Mouse (Mus musculus): ENCODE measurements around the gene Snai1. TPM values are rescaled to one million over a fixed set of nuclear protein-coding genes. Genes with fewer than 3 reads are reported as not detected.

The Snai1 gene
- 1 to 10 TPM in 1 of 2 experiments, under 1 TPM in 1; 0.73 to 1.0 TPM for total RNA-seq (2021)
- long read RNA-seq, experiment 1, partial matches to known transcripts: 0 of 2 reads
- long read RNA-seq, experiment 1, other reads (novel, unspliced or antisense): 0 of 2 reads
- long read RNA-seq, experiment 2: 0 reads

DNA sequence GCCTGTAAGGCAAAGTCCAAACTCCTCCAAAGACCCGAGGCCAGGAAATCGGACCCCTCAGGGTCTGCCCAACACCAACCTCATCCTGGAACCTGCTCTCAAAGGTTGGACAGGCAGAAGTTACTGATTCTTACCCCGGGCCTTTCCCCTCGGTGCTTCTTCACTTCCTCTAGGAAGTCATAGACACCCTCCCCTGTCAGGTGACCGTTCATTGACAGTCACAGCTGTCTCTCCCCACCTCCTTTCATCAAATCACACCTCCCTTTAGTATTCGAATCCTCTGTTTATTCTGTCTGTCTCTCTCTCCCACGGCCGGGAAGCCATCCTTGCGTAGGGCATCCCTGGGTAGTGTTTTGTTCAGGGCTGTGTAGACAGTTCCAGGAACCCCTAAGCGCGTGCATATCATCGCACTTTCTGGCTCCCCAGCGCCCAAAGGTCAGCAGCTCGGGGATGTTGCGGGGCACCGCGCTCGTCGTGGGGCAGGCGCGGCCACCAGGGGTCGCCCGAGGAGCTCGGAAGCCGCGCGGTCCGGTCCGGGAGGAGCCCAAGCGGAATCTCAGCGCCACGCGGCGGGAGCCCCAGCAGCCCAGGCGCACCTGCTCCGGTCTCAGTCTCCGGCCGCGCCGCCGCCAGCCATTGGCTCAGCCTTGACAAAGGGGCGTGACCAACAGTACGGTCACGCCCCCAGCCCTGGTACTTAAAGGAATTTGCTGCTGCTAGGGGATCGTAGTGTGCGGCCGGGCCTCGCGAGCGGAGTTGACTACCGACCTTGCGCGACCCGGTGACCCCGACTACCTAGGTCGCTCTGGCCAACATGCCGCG is at the start of gene Snai1:
Gene Snai1 (plus strand): TSS at position 720 of the 822 bp plus-strand sequence.
- DNase-seq (ENCODE audit: low spot score): peak; percentile 94

DNA sequence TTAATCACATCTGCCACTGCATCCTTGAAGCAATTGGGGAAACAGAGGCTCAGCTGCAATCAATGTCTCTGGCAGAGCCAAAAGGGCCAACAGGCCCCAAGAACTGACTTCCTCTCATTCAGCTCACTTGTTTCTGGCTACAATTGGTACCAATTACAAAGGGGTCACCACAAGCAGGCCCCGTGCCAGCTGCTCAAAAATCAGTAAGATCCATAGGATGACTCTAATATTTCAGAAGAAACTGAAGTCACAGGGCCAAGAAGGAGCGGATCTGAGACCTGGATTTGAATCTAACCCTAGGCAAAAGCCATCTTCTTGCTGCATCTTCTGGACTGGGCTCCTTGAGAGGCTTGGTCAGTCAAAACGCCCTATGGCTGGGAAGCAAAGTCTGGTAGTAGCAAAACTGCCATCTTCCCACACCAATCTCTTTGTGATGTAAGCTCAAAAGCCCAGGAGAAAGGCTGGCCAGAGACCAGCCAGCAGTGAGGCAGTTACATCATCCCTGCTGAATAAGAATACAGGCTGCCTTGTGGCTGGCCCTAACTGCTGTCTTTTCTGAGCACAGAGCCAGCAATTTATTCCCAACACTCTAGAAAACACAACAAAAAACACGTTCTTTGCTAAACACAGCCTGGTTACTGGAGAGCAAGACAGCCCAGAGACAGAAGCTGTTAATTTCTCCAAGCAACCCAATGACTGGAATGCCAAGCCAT is 47.0 kb upstream of the Snai1 start:
- DNase-seq (ENCODE audit: low spot score): no peak

DNA sequence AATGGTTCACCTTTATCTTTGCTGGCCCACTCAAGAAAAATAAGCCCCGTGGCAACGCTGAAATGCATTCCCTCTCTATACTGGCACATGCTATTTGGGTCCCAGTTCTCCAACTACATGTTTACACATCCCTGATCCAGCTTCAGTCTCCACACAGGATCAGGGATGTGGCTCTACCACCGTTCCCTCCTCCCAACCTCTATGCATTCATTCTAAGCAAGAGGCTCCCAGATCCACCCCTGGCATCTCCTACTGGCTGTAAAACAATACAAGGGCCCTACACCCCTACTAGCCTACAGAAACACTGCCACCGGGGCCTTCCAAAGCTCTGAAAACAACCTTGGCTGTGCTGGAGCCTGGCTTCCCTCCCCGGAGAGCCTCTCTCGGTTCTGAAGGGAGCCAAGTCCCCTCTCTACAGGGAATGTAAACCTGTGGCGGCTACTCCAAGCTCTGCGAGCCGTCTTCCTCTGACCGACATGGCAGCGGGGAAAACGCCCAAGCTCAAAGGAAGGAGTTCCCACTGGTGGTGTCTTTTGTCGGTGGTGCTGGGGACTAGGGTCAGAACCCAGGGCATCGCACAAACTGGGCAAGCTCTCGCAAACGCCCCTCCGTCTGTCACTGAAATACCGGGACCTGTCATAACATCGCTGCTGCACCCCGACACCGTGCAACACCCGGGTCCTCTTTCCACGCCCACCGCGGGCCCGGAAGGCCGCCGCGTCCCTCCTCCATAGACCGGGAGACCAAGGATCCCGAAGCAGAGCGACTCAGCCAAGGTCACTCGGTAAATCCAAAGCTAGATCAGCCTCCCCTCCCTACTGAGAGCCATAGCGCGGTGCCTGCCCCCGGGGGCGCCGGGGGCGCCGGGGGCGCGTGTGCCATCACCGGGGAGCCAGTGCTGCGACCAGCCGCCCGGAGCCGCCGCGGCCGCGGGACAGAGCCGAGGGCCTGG is 46.0 kb upstream of the Snai1 start, which contains the start of gene Rnf114:
Gene Rnf114 (plus strand): TSS at position 889 of the 952 bp plus-strand sequence.
- no peak for DNase-seq (ENCODE audit: low spot score)

- DNase-seq (ENCODE audit: low spot score): peak; percentile 94
Observed at GRCm38 (mm10) chr2:167492713-167493636, 45.0 kb upstream of the Snai1 start, which contains the start of gene Spata2. TSS of gene Spata2 (minus strand) at chr2:167492887.

DNA sequence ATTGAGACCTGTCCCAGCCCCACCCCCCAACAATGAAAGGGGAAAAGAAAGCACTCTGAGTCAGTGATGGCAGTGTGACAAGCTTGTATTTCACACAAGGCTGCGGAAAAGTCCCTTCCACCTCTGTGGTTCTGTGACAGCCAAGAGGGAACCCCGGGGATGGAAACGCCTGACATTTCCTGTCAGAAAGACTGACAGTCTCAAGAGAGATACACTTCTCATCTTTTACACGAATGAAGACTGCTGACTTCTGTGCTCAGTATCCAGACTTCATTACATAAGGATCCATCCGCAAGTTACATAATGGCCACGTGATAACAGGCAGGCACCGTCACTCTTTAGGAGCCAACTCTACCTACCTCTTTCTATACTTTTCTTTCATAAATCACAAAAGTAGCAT is 41.6 kb upstream of the Snai1 start:
- DNase-seq (ENCODE audit: low spot score): no peak

- DNase-seq (ENCODE audit: low spot score): no peak
Observed at GRCm38 (mm10) chr2:167497272-167497671, 40.7 kb upstream of the Snai1 start.

GRCm38 (mm10) chr2:167502554-167503252 is 35.3 kb upstream of the Snai1 start:
- DNase-seq (ENCODE audit: low spot score): no peak

DNA sequence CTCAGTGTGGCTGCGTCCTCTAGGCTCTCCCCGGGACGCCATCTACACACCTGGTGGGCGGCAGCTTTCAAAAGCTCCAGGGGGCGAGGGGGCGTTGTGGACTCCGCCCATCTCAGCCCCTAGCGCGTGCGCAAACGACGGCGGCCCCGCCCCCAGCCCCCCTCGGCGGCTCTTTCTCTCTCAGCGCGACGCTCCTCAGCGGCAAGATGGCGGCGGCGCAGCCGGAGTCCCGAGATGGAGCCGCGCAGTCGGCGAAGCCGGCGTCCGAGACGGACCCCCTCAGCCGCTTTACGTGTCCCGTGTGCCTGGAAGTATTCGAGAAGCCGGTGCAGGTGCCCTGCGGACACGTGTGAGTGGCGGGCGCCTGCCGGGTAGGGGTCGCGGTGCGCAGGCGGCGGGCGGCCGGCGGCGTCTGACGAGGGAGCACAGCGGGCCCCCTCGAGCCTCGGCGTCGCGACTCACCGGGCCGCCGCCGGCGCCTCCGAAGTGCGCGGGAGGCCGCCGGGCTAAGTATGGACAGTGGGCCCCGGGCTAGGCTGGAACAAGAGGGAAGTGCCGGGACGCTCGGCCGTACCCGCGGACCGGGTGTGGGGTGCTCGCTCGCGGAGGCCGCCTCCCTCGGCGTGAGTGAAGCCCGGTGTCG is 34.6 kb upstream of the Snai1 start:
- DNase-seq (ENCODE audit: low spot score): peak; percentile 81

- DNase-seq (ENCODE audit: low spot score): peak; percentile 38
Observed at GRCm38 (mm10) chr2:167503896-167504349, 34.1 kb upstream of the Snai1 start.

DNA sequence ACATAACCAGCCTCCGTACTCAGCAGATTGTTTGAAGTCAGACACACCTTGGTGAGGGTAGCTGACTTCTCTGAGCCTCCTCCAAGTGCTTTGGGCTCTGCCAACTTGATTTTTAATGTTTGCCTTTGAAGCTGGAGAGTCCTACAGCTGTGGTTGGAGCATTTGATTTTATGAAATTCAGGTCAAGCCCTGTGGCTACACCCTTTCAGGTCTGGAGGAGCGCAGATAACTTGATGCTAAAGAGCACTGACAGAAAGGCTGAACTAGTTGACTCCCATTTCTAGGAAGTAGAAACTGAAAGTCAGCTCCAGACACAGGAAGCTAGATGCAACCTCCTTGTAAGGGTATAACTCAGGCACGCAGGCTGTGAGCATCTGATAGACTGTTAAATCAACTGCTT is 32.9 kb upstream of the Snai1 start:
- DNase-seq (ENCODE audit: low spot score): no peak

DNA sequence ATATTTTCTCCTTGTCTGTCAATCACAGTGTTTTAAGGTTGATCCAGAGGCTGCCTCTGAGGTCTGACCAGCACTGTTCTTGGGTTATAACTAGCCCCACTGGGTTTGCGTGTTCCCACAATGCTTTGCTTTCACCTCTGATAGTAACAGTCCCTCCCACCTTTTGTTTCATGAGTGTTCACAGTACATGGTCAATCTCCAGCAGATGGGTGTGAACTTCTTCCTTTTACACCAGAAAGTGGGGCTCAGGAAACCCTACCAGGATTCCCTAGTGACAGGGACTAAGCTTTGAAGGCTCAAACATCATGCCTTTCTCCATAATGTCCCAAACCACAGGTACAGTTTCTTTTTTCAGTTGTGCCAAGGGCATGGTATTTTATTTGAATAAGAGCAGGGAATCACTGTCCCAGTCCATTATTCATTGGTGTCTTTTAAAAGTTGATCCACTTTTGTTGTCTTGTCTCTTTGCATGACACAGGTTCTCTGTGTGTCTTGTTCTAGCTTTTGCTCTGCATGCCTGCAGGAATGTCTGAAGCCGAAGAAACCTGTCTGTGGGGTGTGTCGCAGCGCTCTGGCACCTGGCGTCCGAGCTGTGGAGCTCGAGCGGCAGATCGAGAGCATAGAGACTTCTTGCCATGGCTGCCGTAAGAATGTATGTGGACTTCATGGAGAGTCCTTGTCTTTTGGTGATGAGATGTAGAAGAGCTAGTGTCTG is 31.3 kb upstream of the Snai1 start:
- DNase-seq (ENCODE audit: low spot score): no peak

DNA sequence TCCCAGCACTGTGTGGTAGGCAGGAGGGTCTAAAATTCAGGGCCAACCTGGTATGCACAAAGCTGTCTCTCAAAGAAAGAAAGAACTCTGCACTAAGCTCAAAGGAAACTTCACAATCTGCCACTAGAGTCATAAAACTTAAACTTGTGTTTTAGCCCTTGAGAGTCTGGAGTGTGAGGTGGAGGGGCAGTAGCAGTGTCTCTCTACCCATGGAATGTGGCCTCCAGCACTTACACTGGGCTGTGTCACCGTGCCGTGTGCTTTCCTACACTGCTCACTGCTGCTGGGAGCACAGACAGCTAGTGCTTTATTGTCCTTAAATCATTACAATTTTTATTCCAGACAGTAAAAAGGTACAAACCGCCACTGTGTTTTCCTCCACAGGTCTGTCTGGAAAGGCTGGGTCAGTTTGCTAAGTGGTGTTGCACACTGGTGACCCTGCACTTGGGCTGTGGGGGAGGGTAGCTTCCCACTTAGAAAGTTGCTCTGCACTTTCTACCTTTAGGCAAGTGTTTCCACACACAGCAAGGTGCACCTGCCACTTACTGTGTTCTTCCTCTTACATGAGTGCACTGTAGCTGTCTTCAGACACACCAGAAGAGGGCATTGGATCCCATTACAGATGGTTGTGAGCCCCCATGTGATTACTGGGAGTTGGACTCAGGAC is 30.1 kb upstream of the Snai1 start:
- no peak for DNase-seq (ENCODE audit: low spot score)

DNA sequence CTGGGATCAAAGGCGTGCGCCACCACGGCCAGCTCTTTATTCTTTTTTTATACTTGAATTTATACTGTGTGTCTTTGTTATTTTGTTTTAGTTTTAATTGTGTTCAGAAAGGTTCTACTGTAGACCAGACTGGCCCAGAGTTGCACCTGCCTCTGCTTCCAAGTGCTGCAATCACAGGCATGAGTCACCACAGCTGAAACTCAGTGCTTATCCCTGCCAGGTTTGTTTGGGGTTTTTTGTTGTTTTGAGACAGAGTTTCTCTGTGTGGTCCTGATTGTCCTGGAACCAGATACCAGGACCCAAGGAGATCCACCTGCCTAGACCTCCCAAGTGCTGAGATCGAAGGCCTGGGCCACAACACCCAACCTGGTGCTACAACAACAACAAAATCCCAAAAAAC is 29.4 kb upstream of the Snai1 start:
- no peak for DNase-seq (ENCODE audit: low spot score)

GRCm38 (mm10) chr2:167510485-167510884 is 27.5 kb upstream of the Snai1 start:
- DNase-seq (ENCODE audit: low spot score): peak; percentile 39

GRCm38 (mm10) chr2:167512365-167512764 is 25.6 kb upstream of the Snai1 start:
- no peak for DNase-seq (ENCODE audit: low spot score)

DNA sequence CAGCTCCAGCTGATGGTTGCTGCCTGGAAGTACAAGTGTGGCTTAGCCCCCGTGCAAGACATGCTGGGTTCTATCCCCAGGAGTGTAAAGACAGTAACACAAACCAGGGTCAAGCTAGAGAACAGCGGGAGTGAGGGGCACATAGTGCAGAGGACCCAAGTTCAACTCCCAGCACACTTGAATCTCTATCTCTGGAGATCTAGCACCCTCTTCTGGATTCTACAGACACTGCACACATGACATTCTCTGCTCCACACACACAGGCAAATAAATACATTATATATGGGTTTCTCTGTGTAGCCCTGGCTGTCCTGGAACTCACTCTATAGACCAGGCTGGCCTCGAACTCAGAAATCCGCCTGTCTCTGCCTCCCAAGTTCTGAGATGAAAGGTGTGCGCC is 25.0 kb upstream of the Snai1 start:
- DNase-seq (ENCODE audit: low spot score): no peak

GRCm38 (mm10) chr2:167514641-167515040 is 23.4 kb upstream of the Snai1 start:
- no peak for DNase-seq (ENCODE audit: low spot score)

DNA sequence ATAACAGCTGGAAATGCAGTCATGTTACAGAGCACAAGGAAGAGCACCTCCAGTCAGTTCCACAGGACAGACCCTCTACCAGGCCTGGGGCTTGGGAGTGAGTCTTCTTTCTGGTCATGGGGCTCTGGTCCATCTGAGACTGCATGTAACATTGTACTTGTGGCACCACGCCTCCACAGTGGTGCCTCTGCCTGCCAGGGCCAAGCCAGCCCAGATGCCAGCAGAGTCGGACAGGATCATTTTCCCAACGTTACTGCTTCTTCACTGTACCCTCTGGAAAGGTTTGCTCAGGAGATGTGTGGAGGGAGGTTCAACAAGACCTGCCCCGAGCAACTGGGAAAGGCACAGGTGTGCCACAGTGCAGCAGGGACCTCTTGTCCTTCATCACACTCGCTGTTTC is 22.3 kb upstream of the Snai1 start:
- DNase-seq (ENCODE audit: low spot score): peak; percentile 65
